In genomic region chr3:38207867-38208266, GRCm38 (mm10) we compare ENCODE assay signal across 27 mouse cellular contexts.
"Had no signal": no experiment of that assay in that cellular context is flagged by ENCODE, and none has a peak within 500 bp of the region (broad histone marks: within the 10 kb centered on the region; RNA-seq: fewer than 3 reads in every experiment).

No protein-coding gene starts in this region.

- DNase-seq: cerebellum, adult 8-10 months; cerebellum, adult 9-10 months; cerebellum, adult 9-11 months; cerebellum, postnatal 10 days; cerebellum, postnatal 14 days; cerebellum, postnatal 25 days; cerebellum, postnatal 36 days; embryo, embryonic 11 days; forebrain, postnatal 0 days; gastrocnemius, adult 2 months; gastrocnemius, postnatal 10 days; gastrocnemius, postnatal 14 days; gastrocnemius, postnatal 25 days; gastrocnemius, postnatal 36 days; heart, adult 18-20 months; heart, adult 2 months had no signal

- H3K4me1 ChIP-seq: embryonic facial prominence, embryonic 10.5 days; embryonic facial prominence, embryonic 12.5 days; embryonic facial prominence, embryonic 15.5 days; forebrain, embryonic 13.5 days; forebrain, embryonic 15.5 days had no signal

- H3K4me3 ChIP-seq: embryonic facial prominence, embryonic 10.5 days; embryonic facial prominence, embryonic 12.5 days; embryonic facial prominence, embryonic 13.5 days; embryonic facial prominence, embryonic 15.5 days; erythroblast, embryonic 14.5 days; forebrain, embryonic 10.5 days; forebrain, embryonic 12.5 days; forebrain, embryonic 13.5 days; forebrain, embryonic 15.5 days; gastrocnemius, adult 2 months; heart, adult 2 months had no signal

- H3K4me2 ChIP-seq: embryonic facial prominence, embryonic 12.5 days; embryonic facial prominence, embryonic 13.5 days; embryonic facial prominence, embryonic 15.5 days; forebrain, embryonic 12.5 days; forebrain, embryonic 13.5 days; forebrain, embryonic 15.5 days had no signal

- H3K36me3 ChIP-seq: embryonic facial prominence, embryonic 10.5 days; embryonic facial prominence, embryonic 12.5 days; embryonic facial prominence, embryonic 13.5 days; embryonic facial prominence, embryonic 15.5 days; forebrain, embryonic 10.5 days; forebrain, embryonic 12.5 days; forebrain, embryonic 15.5 days had no signal

- H3K9me3 ChIP-seq: embryonic facial prominence, embryonic 10.5 days; embryonic facial prominence, embryonic 12.5 days; embryonic facial prominence, embryonic 13.5 days; embryonic facial prominence, embryonic 15.5 days; forebrain, embryonic 10.5 days; forebrain, embryonic 12.5 days; forebrain, embryonic 13.5 days; forebrain, embryonic 15.5 days had no signal

- ATAC-seq: forebrain, embryonic 13.5 days; forebrain, embryonic 14.5 days; forebrain, embryonic 15.5 days; forebrain, embryonic 16.5 days; forebrain, postnatal 0 days had no signal

- H3K9ac ChIP-seq: embryonic facial prominence, embryonic 12.5 days; embryonic facial prominence, embryonic 13.5 days; embryonic facial prominence, embryonic 15.5 days; forebrain, embryonic 12.5 days; forebrain, embryonic 13.5 days; forebrain, embryonic 15.5 days; forebrain, postnatal 0 days had no signal

- H3K27ac ChIP-seq: embryonic facial prominence, embryonic 10.5 days; embryonic facial prominence, embryonic 12.5 days; embryonic facial prominence, embryonic 13.5 days; embryonic facial prominence, embryonic 15.5 days; forebrain, embryonic 10.5 days; forebrain, embryonic 12.5 days; forebrain, embryonic 13.5 days; forebrain, embryonic 15.5 days; gastrocnemius, adult 2 months; heart, adult 2 months had no signal

- H3K27me3 ChIP-seq: embryonic facial prominence, embryonic 12.5 days; embryonic facial prominence, embryonic 13.5 days; embryonic facial prominence, embryonic 15.5 days; forebrain, embryonic 12.5 days; forebrain, embryonic 13.5 days; forebrain, embryonic 15.5 days had no signal
